Mouse (Mus musculus): Measurements from ENCODE around the gene Rgs16. TPM values are rescaled to one million over a fixed set of nuclear protein-coding genes. Genes with fewer than 3 reads are reported as not detected.

The Rgs16 gene
- total RNA-seq, 1 experiment, result 8.6 TPM

GRCm38 (mm10) chr1:153748549-153748948 lies 8.4 kb downstream of the Rgs16 start:
- in situ Hi-C loops (cut with MboI; ENCODE audit: low sequenced_read_pairs in 2 of 2, unreplicated experiment in 2 of 2), result loop anchor here (5.0 kb wide), 1 partner anchor 186 kb away; no protein-coding TSS in a partner anchor
- no peak for DNase-seq (ENCODE audit: low read depth, low spot score)
- Histone ChIP-seq H3K9me3 (ENCODE audit: control insufficient read depth, insufficient read depth, low read depth, low read length) (no peaks in the 10 kb centered on the region), H3K9ac (ENCODE audit: insufficient read depth, low read depth, low read length, poor library complexity, severe bottlenecking) (no peak overlapping the region), H3K4me1 (ENCODE audit: control insufficient read depth in 2 of 2, insufficient read depth in 2 of 2, low read length in 2 of 2, poor library complexity in 1 of 2) (peaks cover 0 to 5% of the 10 kb centered on the region in 2 experiments; a peak in 1 of 4 replicates), H3K4me3 (ENCODE audit: insufficient read depth in 1 of 2, low read depth in 1 of 2, low read length in 2 of 2, poor library complexity in 1 of 2, severe bottlenecking in 1 of 2) (no peak overlapping the region), H3K27ac (ENCODE audit: insufficient read depth, low read depth, low read length, poor library complexity, severe bottlenecking) (no peak overlapping the region), H3K36me3 (ENCODE audit: control insufficient read depth, insufficient read depth, low read length, poor library complexity, severe bottlenecking) (peaks cover 5% of the 10 kb centered on the region; the same call in 1 of the 2 replicates)
- TF ChIP-seq HCFC1 (IDR thresholded peaks at IDR 0.05; ENCODE audit: borderline replicate concordance, insufficient read depth, low read length), result no peak
- TF ChIP-seq ZC3H11A (IDR thresholded peaks at IDR 0.05; ENCODE audit: borderline replicate concordance, low read depth, low read length), result no peak
- TF ChIP-seq CHD2 (IDR thresholded peaks at IDR 0.05; ENCODE audit: low read depth, low read length), result no peak
- TF ChIP-seq MAFK (IDR thresholded peaks at IDR 0.05; ENCODE audit: insufficient read depth, low read depth, low read length), result no peak
- no peak for TF ChIP-seq ZNF384 (IDR thresholded peaks at IDR 0.05; ENCODE audit: low read depth, low read length)

- 0 out of 2 replicates have a peak, but pooled peaks have one; percentile 16 for TF ChIP-seq MAFK (IDR thresholded peaks at IDR 0.05; ENCODE audit: insufficient read depth, low read depth, low read length)
- peak; percentile 84 for TF ChIP-seq ZC3H11A (IDR thresholded peaks at IDR 0.05; ENCODE audit: borderline replicate concordance, low read depth, low read length)
- no peak for TF ChIP-seq ZNF384 (IDR thresholded peaks at IDR 0.05; ENCODE audit: low read depth, low read length)
- TF ChIP-seq HCFC1 (IDR thresholded peaks at IDR 0.05; ENCODE audit: borderline replicate concordance, insufficient read depth, low read length), result no peak
- no peak for TF ChIP-seq CHD2 (IDR thresholded peaks at IDR 0.05; ENCODE audit: low read depth, low read length)
- H3K36me3 ChIP-seq (ENCODE audit: control insufficient read depth, insufficient read depth, low read length, poor library complexity, severe bottlenecking), result no peaks in the 10 kb centered on the region
- peak; percentile 89 for DNase-seq (ENCODE audit: low read depth, low spot score)
- no peak within 1 kb of the TSS for H3K27ac ChIP-seq (ENCODE audit: insufficient read depth, low read depth, low read length, poor library complexity, severe bottlenecking)
- peak within 1 kb of the TSS; percentile 27; the same call in 1 of the 2 replicates for H3K9ac ChIP-seq (ENCODE audit: insufficient read depth, low read depth, low read length, poor library complexity, severe bottlenecking)
- H3K9me3 ChIP-seq (ENCODE audit: control insufficient read depth, insufficient read depth, low read depth, low read length), result no peaks in the 10 kb centered on the region
- H3K4me1 ChIP-seq (ENCODE audit: control insufficient read depth in 2 of 2, insufficient read depth in 2 of 2, low read length in 2 of 2, poor library complexity in 1 of 2), result peaks cover 0 to 5% of the 10 kb centered on the region in 2 experiments; a peak in 1 of 4 replicates
- in situ Hi-C loops (cut with MboI; ENCODE audit: low sequenced_read_pairs in 2 of 2, unreplicated experiment in 2 of 2), result loop anchor here (5.0 kb wide), 1 partner anchor 187 kb away; no protein-coding TSS in a partner anchor
- H3K4me3 ChIP-seq (ENCODE audit: insufficient read depth in 1 of 2, low read depth in 1 of 2, low read length in 2 of 2, poor library complexity in 1 of 2, severe bottlenecking in 1 of 2), result peak within 1 kb of the TSS; percentile 29 to 42; a peak in 3 of 4 replicates
Measured at GRCm38 (mm10) chr1:153749211-153749801, 9.2 kb downstream of the Rgs16 start, which contains the start of gene Rnasel. Gene Rnasel, plus strand, starts transcription at chr1:153749426.

GRCm38 (mm10) chr1:153750054-153750453 lies 9.9 kb downstream of the Rgs16 start:
- H3K9ac ChIP-seq (ENCODE audit: insufficient read depth, low read depth, low read length, poor library complexity, severe bottlenecking), result no peak overlapping the region
- no peak overlapping the region for H3K4me3 ChIP-seq (ENCODE audit: insufficient read depth in 1 of 2, low read depth in 1 of 2, low read length in 2 of 2, poor library complexity in 1 of 2, severe bottlenecking in 1 of 2)
- H3K4me1 ChIP-seq (ENCODE audit: control insufficient read depth in 2 of 2, insufficient read depth in 2 of 2, low read length in 2 of 2, poor library complexity in 1 of 2), result peaks cover 0 to 5% of the 10 kb centered on the region in 2 experiments; a peak in 1 of 4 replicates
- H3K36me3 ChIP-seq (ENCODE audit: control insufficient read depth, insufficient read depth, low read length, poor library complexity, severe bottlenecking), result no peaks in the 10 kb centered on the region
- in situ Hi-C loops (cut with MboI; ENCODE audit: low sequenced_read_pairs in 2 of 2, unreplicated experiment in 2 of 2), result no loop called here
- no peak for DNase-seq (ENCODE audit: low read depth, low spot score)
- no peak overlapping the region for H3K27ac ChIP-seq (ENCODE audit: insufficient read depth, low read depth, low read length, poor library complexity, severe bottlenecking)
- TF ChIP-seq ZNF384 (IDR thresholded peaks at IDR 0.05; ENCODE audit: low read depth, low read length), result no peak
- TF ChIP-seq MAFK (IDR thresholded peaks at IDR 0.05; ENCODE audit: insufficient read depth, low read depth, low read length), result no peak
- H3K9me3 ChIP-seq (ENCODE audit: control insufficient read depth, insufficient read depth, low read depth, low read length), result no peaks in the 10 kb centered on the region

- H3K4me1 ChIP-seq (ENCODE audit: control insufficient read depth in 2 of 2, insufficient read depth in 2 of 2, low read length in 2 of 2, poor library complexity in 1 of 2), result peaks cover 0 to 5% of the 10 kb centered on the region in 2 experiments; a peak in 1 of 4 replicates
- TF ChIP-seq ZC3H11A (IDR thresholded peaks at IDR 0.05; ENCODE audit: borderline replicate concordance, low read depth, low read length) (no peak), HCFC1 (IDR thresholded peaks at IDR 0.05; ENCODE audit: borderline replicate concordance, insufficient read depth, low read length) (no peak), CHD2 (IDR thresholded peaks at IDR 0.05; ENCODE audit: low read depth, low read length) (no peak), ZNF384 (IDR thresholded peaks at IDR 0.05; ENCODE audit: low read depth, low read length) (no peak), MAFK (IDR thresholded peaks at IDR 0.05; ENCODE audit: insufficient read depth, low read depth, low read length) (no peak)
- in situ Hi-C loops (cut with MboI; ENCODE audit: low sequenced_read_pairs in 2 of 2, unreplicated experiment in 2 of 2), result no loop called here
- no peak overlapping the region for H3K27ac ChIP-seq (ENCODE audit: insufficient read depth, low read depth, low read length, poor library complexity, severe bottlenecking)
- no peak overlapping the region for H3K4me3 ChIP-seq (ENCODE audit: insufficient read depth in 1 of 2, low read depth in 1 of 2, low read length in 2 of 2, poor library complexity in 1 of 2, severe bottlenecking in 1 of 2)
- DNase-seq (ENCODE audit: low read depth, low spot score), result no peak
- no peaks in the 10 kb centered on the region for H3K9me3 ChIP-seq (ENCODE audit: control insufficient read depth, insufficient read depth, low read depth, low read length)
- H3K9ac ChIP-seq (ENCODE audit: insufficient read depth, low read depth, low read length, poor library complexity, severe bottlenecking), result no peak overlapping the region
- H3K36me3 ChIP-seq (ENCODE audit: control insufficient read depth, insufficient read depth, low read length, poor library complexity, severe bottlenecking), result no peaks in the 10 kb centered on the region
Measured at GRCm38 (mm10) chr1:153751763-153752301, 11.7 kb downstream of the Rgs16 start.

Measured in ES-E14 (cell line).